Mouse (Mus musculus): Measurements from ENCODE around the gene Rasgef1b. TPM values are rescaled to one million over a fixed set of nuclear protein-coding genes. Genes with fewer than 3 reads are reported as not detected.

The Rasgef1b gene
- polyA plus RNA-seq, 1 experiment from 2014 or later, result 115 TPM

DNA sequence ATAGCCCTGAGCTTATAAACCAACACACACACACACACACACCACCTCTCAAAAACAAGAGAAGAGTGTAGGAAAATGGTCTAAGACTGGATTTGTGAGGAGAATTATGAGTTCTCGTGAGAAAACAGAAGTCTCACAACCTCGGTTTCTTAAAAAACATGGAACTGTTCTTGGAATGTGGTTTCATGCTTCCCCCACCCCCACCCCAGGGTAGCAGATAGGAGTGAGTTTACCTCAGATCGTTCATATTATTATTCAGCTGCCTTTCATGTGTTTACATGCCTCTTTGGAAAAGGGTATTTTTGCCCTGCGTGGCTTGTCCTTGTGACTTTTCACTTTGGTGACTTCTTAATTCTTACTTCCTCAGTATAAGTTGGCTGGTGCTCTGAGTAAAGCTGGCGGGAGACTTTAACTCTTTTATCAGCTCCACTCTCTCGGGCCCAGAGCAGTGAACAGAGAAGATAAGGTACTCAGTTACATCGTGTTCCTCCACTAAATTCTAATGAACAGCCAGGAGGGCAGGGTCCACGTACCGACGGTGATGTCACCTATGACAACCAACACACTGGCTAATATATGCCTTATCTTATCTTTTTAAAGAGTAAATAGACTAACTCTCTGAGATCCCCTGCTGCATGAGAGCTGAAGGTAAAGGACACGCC, 96.1 kb downstream of the Rasgef1b start:
- Histone ChIP-seq H3K9me3 (no peaks in the 10 kb centered on the region), H3K27ac (replicated peaks) (no peak overlapping the region), H3K36me3 (no peaks in the 10 kb centered on the region), H3K9ac (replicated peaks) (no peak overlapping the region), H3K27me3 (no peaks in the 10 kb centered on the region), H3K4me2 (replicated peaks) (no peak overlapping the region), H3K4me3 (no peak overlapping the region), H3K4me1 (no peaks in the 10 kb centered on the region)
- no peak for ATAC-seq (replicated peaks)
- 87% methylated on average over 11 of the region's 11 CpGs for WGBS

DNA sequence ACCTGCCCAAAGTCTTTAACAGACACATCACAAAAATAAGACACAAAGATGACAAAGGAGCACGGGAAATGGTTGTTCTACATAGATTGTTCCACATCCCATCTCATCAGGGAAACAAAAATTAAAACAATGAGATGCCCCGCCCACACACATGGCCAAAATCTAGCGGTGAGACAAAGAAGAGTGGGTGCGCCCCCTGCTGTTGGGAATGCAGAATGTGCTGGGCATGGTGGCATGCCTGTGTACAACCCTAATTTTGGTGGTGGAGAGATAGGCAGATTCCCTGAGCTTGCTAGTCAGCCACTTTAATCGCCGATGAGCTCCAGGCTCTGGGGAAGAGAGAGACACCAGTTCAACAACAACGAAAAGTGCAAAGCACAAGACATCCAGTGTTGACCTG, 98.8 kb downstream of the Rasgef1b start:
- no peak overlapping the region for H3K4me3 ChIP-seq
- WGBS, result 87% methylated on average over 7 of the region's 7 CpGs
- H3K9ac ChIP-seq (replicated peaks), result no peak overlapping the region
- H3K4me2 ChIP-seq (replicated peaks), result no peak overlapping the region
- H3K9me3 ChIP-seq, result no peaks in the 10 kb centered on the region
- H3K36me3 ChIP-seq, result no peaks in the 10 kb centered on the region
- no peaks in the 10 kb centered on the region for H3K4me1 ChIP-seq
- H3K27me3 ChIP-seq, result no peaks in the 10 kb centered on the region
- no peak overlapping the region for H3K27ac ChIP-seq (replicated peaks)
- ATAC-seq (replicated peaks), result no peak

DNA sequence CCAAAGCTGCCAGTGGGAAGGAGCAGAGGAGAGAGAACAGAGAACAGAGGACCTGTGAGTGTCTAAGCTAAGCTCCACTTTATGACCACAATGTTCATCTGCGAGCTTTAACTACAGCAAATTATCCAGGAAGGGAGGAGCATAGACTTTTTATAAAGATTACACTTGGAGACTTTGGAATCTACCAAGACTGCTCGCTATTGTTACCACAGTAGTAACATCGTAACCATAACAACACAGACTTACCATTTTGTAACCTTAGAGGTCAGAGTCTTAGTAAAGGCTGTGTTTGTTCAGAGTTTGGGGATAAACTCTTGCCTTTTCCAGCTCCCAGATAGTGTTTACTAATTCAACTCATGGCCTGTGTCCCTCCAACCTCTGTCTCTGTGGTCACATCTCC, 103.3 kb downstream of the Rasgef1b start:
- Histone ChIP-seq H3K4me2 (replicated peaks) (no peak overlapping the region), H3K4me1 (no peaks in the 10 kb centered on the region), H3K9me3 (no peaks in the 10 kb centered on the region), H3K4me3 (no peak overlapping the region), H3K27me3 (no peaks in the 10 kb centered on the region), H3K36me3 (no peaks in the 10 kb centered on the region), H3K27ac (replicated peaks) (no peak overlapping the region), H3K9ac (replicated peaks) (no peak overlapping the region)
- no peak for ATAC-seq (replicated peaks)
- 66% methylated on average over 3 of the region's 3 CpGs for WGBS

DNA sequence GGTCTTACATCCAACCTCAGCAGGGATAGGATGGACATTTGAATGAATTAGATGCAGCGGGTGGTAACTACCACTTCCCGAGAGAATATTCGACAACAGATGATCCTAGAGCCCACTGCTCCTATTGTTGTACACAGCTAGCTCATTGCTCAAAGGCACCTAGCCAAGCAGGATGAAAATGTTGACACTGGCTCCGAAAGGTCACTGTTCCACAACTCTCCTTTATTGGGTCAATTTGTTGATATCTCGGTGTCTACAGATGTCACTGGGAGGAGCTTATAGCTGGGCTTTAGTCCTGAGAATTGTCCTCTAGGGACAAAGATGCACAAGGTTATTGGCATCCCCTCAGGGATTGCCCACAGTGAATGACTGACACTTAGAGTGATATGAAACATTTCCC, 108.1 kb downstream of the Rasgef1b start:
- no peak for ATAC-seq (replicated peaks)
- no peaks in the 10 kb centered on the region for H3K36me3 ChIP-seq
- no peaks in the 10 kb centered on the region for H3K9me3 ChIP-seq
- no peaks in the 10 kb centered on the region for H3K27me3 ChIP-seq
- H3K4me1 ChIP-seq, result peaks cover 4% of the 10 kb centered on the region; the same call in 1 of the 2 replicates
- no peak overlapping the region for H3K27ac ChIP-seq (replicated peaks)
- WGBS, result 83% methylated on average over 5 of the region's 5 CpGs
- H3K9ac ChIP-seq (replicated peaks), result no peak overlapping the region
- H3K4me2 ChIP-seq (replicated peaks), result no peak overlapping the region
- no peak overlapping the region for H3K4me3 ChIP-seq

DNA sequence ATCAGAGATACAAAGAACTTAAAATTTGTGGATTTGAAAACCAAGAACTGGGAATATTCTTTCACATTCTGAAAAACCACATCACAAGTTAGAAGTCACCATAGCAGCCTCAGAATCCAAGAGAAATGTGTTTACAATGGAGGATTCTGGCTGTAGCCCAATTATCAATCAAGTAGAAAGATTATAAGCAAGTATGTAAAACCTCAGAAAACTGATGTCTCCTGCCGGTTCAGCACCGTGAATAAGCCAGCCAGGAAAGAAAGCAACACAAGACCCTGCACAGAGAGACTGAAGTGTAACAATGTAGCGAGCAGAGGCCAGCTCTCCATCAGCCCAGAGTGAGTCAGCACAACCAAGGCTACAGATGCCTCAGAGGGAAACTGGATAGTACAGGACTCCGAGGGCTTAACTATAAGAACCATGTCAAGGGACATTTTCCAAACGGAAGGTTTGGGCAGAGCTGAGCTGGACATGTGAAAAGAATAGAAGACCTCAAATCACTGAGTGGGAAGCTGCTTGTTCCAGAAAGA, 111.5 kb downstream of the Rasgef1b start:
- no peak overlapping the region for H3K4me3 ChIP-seq
- no peaks in the 10 kb centered on the region for H3K27me3 ChIP-seq
- H3K27ac ChIP-seq (replicated peaks), result 0 out of 2 replicates have a peak overlapping the region, but pooled peaks have one; percentile 19
- no peaks in the 10 kb centered on the region for H3K9me3 ChIP-seq
- no peak overlapping the region for H3K9ac ChIP-seq (replicated peaks)
- ATAC-seq (replicated peaks), result no peak; the same call in 1 of the 2 replicates
- H3K4me1 ChIP-seq, result peaks cover 18% of the 10 kb centered on the region
- H3K4me2 ChIP-seq (replicated peaks), result no peak overlapping the region
- H3K36me3 ChIP-seq, result no peaks in the 10 kb centered on the region
- WGBS, result 18% methylated on average over 5 of the region's 5 CpGs

DNA sequence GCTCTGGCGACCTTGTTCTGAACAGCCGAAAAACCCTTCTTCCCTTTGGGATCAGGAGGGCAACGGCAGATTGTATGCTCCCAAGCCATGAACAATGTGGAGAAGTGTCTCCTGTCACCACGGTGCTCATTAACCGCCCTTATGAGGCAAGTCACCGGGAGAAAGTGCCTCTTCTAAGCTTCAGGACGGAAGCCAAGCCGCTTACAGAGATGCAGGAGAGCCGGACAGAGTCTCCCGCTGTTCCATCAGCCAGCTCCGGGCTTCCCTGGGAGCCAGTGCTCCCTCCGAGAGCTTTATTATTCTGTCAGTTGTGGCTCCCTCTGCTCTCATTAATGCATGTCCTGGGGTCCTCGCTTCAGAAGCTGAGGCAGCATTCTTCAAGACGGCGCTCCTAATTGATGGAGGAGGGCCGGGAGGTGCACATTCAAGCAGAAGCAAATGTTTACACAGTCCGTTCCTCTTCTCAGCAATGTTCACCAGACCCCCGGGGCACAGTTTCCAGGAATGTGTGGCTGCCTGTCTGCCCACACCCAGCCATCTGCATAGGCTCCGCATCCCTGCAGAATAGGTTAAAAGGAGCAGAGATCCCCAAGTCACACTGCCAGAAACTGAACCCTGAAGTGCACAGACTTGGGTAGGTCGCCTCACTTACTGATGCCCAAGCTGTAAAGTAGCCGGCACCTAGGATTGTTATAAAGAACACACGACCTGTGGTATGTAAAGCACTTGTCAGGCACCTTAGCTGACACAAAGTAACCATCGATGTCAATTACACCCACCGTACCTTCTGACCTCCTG, 115.3 kb downstream of the Rasgef1b start:
- Histone ChIP-seq H3K9ac (replicated peaks) (peak overlapping the region; percentile 29), H3K4me1 (peaks cover 18% of the 10 kb centered on the region), H3K36me3 (no peaks in the 10 kb centered on the region), H3K9me3 (no peaks in the 10 kb centered on the region), H3K4me3 (peak overlapping the region; percentile 21), H3K4me2 (replicated peaks) (peak overlapping the region; percentile 45), H3K27me3 (no peaks in the 10 kb centered on the region; the same call in none of the 2 replicates), H3K27ac (replicated peaks) (peak overlapping the region; percentile 49)
- peak; percentile 78 for ATAC-seq (replicated peaks)
- WGBS, result under 1% methylated on average over 24 of the region's 24 CpGs

DNA sequence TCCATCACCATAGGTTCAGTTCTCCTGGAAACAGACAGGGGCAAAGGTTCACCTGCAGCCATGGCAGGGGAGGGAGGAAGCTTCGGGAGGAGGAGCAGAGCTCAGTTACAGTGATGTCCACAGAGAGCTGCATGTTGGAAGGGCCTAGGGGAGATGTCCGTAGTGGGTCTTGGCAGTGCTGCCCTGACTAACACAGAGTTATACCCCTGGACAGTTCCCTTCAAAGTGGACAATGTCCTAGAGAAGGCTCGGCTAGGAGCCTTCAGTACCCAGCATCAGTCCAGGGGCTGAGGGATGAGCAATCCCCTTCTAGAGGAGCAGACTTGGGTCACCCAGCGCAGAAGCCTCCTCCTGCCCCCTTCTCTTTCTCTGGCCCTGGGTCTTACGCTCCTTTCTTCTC, 121.3 kb downstream of the Rasgef1b start:
- H3K27ac ChIP-seq (replicated peaks), result peak overlapping the region; percentile 39; the same call in 1 of the 2 replicates
- H3K9me3 ChIP-seq, result no peaks in the 10 kb centered on the region

DNA sequence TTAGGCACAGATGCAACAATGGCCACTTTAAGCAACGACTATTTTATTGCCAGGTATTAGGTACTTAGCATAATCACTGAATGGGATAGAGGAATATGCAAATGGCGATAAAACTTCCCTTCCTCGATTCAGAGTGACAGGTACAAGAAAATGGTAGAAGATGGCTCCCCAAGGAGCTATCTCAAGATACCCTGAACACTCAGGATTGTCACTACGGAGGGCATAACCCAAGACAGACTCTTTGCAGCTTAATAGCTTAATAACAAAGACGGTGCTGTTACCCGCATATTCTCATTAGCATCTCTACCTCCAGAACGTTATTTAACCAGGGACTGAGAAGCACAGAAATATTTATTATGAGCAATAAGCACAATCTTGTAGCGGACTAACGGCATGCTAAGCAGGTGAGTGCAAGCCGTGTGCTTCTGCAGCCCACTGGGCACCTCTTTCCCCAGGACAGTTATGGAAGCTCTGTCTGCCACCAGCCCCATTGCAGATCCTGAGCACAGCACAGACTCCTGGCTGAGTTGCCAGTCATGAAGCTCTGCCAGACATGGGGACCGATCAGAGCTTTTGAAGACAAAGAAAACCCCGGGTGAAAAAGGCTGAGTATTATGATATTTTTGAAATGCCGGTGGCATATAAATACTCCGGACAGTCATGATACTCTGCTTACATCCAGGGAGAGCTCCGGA, 122.6 kb downstream of the Rasgef1b start:
- 69% methylated on average over 15 of the region's 15 CpGs for WGBS
- H3K4me1 ChIP-seq, result peaks cover 3% of the 10 kb centered on the region; the same call in 1 of the 2 replicates
- ATAC-seq (replicated peaks), result 0 out of 2 replicates have a peak, but pooled peaks have one; percentile 24

More for the DNA sequence above, 121.3 kb downstream of the Rasgef1b start:
- Histone ChIP-seq H3K4me1 (peaks cover 3% of the 10 kb centered on the region; the same call in 1 of the 2 replicates), H3K4me2 (replicated peaks) (no peak overlapping the region), H3K4me3 (no peak overlapping the region), H3K36me3 (no peaks in the 10 kb centered on the region), H3K27me3 (no peaks in the 10 kb centered on the region; the same call in none of the 2 replicates), H3K9ac (replicated peaks) (no peak overlapping the region)
- no peak for ATAC-seq (replicated peaks)
- WGBS, result 66% methylated on average over 5 of the region's 5 CpGs

DNA sequence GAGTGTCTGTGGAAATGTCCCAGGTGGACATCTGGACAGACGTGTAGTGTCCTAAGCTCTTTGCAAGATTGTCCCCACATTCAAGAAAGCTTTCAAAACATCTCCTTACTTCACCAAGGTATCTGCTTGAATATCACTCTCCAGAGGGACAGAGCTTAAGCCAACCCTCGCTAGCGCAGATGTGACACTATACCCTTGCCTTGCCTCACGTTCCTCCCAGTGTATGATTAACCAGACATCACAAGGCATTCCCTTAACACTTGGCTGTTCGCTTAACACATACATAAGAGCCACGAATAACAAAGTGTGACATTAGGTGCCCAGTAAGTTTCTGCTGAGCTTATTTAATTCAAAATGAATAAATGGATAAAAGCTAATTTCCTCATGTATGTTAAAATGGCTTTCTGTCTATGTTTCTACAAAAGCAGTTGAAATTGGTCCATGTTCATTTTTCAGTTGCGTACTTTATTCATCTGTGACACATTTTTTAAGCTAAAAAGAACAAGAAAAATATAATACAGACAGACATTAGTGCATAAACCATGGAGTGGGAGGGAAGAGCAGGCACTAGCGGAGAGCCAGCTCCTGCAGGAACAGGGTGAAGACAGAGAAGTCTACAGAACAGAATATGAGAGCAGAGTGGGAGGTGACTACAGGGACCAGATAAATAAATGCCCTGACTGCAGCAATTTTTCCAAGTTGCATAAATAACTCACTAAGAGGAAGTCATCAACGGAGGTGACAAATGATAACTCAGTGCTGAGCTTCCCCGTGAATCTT, 126.4 kb downstream of the Rasgef1b start:
- H3K27ac ChIP-seq (replicated peaks), result no peak overlapping the region
- no peak overlapping the region for H3K4me2 ChIP-seq (replicated peaks)
- H3K9me3 ChIP-seq, result no peaks in the 10 kb centered on the region
- H3K27me3 ChIP-seq, result no peaks in the 10 kb centered on the region
- no peak for ATAC-seq (replicated peaks)
- no peaks in the 10 kb centered on the region for H3K36me3 ChIP-seq
- H3K4me1 ChIP-seq, result peaks cover 29% of the 10 kb centered on the region
- no peak overlapping the region for H3K9ac ChIP-seq (replicated peaks)
- WGBS, result 77% methylated on average over 10 of the region's 10 CpGs
- no peak overlapping the region for H3K4me3 ChIP-seq

More for the DNA sequence above, 122.6 kb downstream of the Rasgef1b start:
- Histone ChIP-seq H3K36me3 (no peaks in the 10 kb centered on the region), H3K4me3 (no peak overlapping the region), H3K27me3 (no peaks in the 10 kb centered on the region; the same call in none of the 2 replicates), H3K9ac (replicated peaks) (no peak overlapping the region), H3K4me2 (replicated peaks) (no peak overlapping the region), H3K9me3 (no peaks in the 10 kb centered on the region), H3K27ac (replicated peaks) (peak overlapping the region; percentile 46)

DNA sequence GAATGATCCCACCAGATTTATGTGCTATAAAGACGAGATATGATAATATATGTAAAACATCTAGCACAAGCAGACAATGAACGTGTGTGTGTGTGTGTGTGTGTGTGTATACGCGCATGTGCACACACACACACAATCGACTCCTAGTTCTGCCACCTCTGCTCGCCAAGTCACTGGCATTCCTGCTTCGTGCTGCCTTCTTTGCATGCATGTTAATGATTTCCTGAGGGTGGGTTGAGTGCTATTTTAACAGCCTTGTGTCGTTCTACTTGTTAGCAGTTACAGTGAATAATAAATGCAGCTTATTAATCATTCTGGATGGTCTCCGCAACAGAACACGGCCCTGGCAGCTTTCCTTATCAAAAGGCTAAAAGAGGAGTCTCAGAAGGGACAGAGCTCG, 129.5 kb downstream of the Rasgef1b start:
- Histone ChIP-seq H3K4me1 (peaks cover 30% of the 10 kb centered on the region), H3K4me3 (no peak overlapping the region), H3K4me2 (replicated peaks) (no peak overlapping the region), H3K27ac (replicated peaks) (peak overlapping the region; percentile 79), H3K9ac (replicated peaks) (no peak overlapping the region), H3K36me3 (no peaks in the 10 kb centered on the region), H3K27me3 (no peaks in the 10 kb centered on the region), H3K9me3 (no peaks in the 10 kb centered on the region)
- peak; percentile 50 for ATAC-seq (replicated peaks)
- WGBS, result 30% methylated on average over 11 of the region's 11 CpGs

DNA sequence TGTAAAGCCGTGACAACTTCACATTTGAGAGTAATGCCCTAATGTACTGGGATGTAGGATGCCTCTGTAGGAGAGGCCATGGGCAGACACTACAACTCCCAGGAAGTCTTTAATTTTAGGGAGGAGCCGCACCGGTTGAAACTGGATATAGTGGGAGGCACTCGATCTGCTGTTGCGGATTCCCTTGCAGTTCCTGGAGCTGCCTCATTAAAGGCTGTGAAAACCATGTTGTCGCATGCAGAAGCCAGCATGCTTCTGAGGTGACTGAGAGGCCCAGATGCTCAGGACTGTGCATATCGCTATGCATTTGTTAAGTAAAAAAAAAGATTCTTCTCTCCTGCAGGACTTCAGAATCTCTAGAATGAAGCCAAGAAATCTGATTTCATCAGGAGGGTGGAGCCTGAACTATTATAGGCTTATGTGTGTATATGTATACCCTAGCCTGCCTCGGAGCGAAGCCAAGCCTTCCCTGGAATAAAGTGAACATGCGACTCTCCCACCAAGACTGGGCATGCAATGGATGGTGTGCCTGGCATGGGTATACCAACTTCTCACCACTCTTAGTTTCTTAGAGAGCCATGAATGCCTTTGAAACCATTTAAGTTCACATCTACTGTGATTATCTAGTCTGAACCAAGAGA, 130.3 kb downstream of the Rasgef1b start:
- no peak overlapping the region for H3K9ac ChIP-seq (replicated peaks)

More for the DNA sequence above, 130.3 kb downstream of the Rasgef1b start:
- no peak overlapping the region for H3K4me3 ChIP-seq
- H3K27ac ChIP-seq (replicated peaks), result peak overlapping the region; percentile 79
- no peaks in the 10 kb centered on the region for H3K9me3 ChIP-seq
- peaks cover 30% of the 10 kb centered on the region for H3K4me1 ChIP-seq
- no peaks in the 10 kb centered on the region for H3K27me3 ChIP-seq
- ATAC-seq (replicated peaks), result peak; percentile 72
- 40% methylated on average over 10 of the region's 10 CpGs for WGBS
- no peak overlapping the region for H3K4me2 ChIP-seq (replicated peaks)
- no peaks in the 10 kb centered on the region for H3K36me3 ChIP-seq

Data from forebrain, embryonic 15.5 days (tissue).